Mouse (Mus musculus) adrenal gland, postnatal 14 days (tissue): ENCODE results near the gene Acadl. TPM values are rescaled to one million over a fixed set of nuclear protein-coding genes. Genes with fewer than 3 reads are reported as not detected.

Source experiments
- DNase-seq: peaks from one replicate; pipeline ENCODE4 v3.0.0; 2021; ENCODE audit warnings: mixed read lengths
- total RNA-seq: library from RNA; stranded (reverse); gene quantifications from 2 replicates; pipeline ENCODE4 v1.2.3, GENCODE M21; 2021

Gene Acadl
- total RNA-seq, 1 experiment from 2014 or later, result 1,251 TPM

- no peak for DNase-seq
These were observed 23.9 kb downstream of the Acadl start for GRCm38 (mm10) chr1:66839135-66839534.

DNA sequence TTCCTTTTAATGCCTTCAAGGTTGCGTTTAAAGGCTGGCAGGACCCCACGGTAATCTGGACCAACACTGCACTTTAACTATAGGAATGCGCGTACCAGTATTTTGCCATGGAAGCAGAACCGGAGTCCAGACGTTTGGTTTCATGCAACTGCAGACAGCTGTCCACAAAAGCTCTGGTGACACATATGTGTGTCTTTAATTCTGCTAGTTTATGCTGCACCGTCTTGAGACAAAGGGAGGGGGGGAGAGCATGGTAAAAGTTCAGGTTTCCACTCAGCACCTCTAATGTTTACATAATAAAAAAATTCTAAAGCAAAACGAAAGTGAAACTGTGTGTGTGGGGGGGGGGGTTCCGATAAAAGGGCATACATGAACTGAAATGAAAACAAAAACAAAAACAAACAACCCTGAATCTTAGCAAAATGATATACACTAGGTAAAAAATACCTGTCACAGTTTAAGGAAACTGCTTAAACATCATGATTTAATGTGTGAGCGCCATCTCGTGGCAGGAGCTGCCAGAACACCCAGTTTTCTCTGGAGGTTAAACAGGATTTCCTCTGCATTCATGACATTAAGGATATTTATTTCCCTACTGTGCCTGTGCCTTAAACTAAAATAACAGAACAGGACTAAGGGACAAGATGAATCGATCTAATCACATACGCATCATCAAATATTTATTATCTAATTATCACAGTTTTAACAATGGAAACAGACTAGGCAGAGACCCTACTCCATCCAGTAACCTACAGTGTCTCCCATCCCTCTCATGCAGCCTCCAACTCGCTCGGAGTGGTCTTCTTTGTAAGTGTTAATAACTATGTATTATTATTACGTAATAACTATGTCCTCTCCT, 24.7 kb downstream of the Acadl start:
- peak; percentile 88 for DNase-seq

- no peak for DNase-seq
These were observed 25.9 kb downstream of the Acadl start for GRCm38 (mm10) chr1:66837207-66837606.

DNA sequence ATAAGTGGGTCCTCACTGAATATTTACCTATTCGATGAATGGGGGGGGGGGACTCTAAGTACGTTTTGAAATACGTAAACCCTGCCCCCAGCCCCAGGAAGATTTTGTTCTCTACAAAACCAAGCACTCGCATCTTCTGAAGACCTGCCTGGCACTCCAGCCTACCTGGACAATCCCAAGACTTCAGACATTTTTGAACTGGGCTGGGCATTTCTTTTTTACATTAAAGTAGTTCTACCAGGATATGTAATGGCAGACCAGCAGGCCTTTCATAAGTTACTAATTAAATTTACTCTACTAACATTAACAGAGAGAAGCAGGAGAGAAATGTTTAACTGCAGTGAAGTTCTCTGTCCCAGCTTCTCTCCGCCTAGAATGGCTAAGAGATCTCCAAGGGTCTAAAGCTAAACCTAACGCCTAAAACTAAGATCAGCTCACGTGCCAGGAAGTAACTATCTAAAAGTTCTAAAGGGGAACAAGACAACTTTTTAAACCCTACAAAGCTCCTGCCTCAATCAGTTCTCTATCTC, 30.4 kb downstream of the Acadl start:
- DNase-seq, result no peak

DNA sequence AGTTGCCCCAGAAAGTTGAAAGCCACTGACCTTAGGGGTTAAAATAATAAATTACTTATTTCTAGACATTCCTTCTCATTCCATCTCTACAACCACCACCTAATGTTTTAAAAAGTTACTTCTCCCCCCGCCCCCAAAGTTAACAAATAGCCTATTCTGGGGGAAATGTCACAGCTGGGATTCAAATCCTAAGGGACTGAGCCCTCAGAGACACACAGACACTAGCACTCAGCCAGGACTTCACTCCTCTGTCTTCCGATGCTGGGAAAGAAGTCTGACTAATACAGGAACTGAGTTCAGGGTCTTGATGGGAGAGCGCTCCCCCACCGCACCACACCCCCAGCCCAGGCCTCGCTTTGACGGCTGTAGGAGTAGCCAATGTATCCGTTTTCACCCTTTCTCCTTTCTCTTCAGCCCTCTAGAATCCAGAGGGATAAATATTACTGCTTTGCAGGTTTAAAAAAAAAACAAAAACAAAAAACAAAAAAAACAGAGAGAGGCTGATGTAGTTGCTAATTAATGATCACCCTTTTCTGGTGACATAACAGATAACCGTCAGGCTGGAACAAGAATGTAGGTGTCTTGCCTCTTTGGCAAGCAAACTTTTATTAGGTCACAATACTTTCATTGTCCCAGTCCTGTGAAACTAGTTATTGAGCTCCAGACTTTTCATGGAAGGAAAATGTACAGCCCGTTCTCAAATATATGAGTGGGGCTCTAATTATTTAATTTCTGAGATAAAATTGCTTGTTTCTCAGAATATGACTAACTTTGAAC, 31.1 kb downstream of the Acadl start:
- DNase-seq, result no peak

DNA sequence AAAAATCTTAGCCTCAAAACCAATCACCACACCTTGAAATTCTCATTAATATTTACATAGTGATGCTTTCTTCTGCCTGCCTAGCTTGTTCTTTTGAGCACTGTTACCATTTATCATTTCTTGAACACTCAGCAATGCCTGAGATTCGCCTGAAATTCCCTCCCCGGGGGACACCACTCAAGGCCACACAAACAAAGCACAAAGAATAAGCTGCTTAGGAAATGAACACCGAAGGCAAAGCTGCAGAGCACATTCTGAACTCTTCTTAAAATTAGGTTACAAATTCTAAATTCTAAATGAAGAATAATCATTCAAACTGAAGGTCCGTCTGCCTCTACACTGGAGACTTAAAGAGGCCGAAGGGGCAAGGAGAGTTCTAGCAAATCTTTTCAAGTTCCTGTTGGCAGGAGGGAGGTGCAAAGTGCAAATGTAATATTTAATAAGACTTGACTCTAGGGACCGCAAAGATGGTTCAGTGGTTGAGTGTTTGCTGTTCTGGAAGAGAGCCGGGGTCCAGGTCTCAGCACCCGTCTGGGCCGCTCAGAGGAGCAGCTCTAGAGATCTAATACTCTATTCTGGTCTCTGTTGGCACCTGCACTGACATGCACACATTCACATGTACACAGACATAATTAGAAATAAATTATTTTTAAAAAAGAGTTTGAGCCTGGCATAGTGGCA, 33.5 kb downstream of the Acadl start:
- DNase-seq, result no peak

- DNase-seq, result no peak
These were observed 41.1 kb downstream of the Acadl start for GRCm38 (mm10) chr1:66821966-66822365.

- DNase-seq, result peak; percentile 39
These were observed 42.8 kb downstream of the Acadl start for GRCm38 (mm10) chr1:66820241-66820640.

DNA sequence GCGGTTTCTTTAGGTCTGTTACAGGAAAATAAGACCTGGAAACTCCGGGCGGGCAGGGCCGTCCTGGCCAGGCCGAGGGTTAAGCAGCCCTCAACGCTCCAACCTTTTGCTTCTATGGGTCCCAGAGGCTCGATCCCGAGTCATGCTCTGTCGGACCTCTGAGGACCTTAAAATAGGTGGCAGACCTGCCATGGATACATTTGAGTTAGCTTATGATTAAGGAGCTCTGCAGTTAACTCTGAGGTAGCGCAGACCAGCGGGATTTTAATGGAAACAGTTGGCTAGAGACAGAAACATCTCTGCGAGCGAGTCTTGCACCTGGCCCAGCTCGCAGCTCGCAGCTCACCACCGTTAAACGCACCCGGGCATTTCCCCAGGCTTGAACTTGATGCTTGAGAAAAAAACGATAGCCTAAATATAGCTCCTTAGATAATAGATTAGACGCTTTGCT, 45.2 kb downstream of the Acadl start:
- no peak for DNase-seq

- DNase-seq, result peak; percentile 99
These were observed 45.6 kb downstream of the Acadl start, which contains the start of gene Kansl1l for GRCm38 (mm10) chr1:66817453-66817839. Kansl1l (minus strand) TSS chr1:66817562.

- peak; percentile 97 for DNase-seq
These were observed 46.1 kb downstream of the Acadl start for GRCm38 (mm10) chr1:66816837-66817452.

DNA sequence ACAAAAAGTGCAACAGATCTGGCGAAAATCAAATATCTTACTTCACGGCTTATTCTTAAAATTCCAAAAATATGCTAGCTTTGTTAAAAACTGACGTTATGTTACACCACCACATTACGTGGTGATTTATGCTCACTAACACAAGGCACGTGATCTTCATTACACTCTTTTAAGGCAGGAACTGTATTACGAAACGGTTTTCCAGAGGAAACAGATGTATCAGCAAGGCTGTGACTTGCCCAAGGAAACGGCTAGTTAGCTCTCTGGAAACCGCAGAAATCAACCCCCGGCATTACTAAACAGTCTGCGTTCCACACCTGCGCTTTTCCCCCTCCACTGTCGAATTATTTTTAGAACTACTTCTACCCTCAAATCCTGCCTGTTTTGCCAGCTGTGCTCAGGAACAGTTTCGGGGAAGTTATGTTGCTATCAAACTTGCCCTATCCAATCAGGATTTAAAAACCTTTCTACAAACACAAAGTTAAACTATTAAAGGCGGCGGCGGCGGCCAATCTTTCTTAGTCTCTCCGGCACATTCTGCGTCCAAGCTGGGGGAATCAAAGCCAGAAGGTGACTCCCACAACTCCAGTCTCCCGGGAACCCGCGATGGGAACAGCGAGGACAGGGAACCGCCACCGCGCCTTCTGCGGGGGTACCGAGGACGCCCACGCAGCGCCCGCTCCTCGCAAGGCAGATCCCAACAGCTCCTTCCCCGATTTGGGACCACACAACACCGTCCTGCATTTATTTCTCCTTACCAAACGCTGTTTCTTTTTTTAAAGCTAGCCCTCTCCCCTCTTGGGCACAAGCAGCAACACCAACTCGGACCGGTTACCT, 46.9 kb downstream of the Acadl start:
- peak; percentile 75 for DNase-seq

DNA sequence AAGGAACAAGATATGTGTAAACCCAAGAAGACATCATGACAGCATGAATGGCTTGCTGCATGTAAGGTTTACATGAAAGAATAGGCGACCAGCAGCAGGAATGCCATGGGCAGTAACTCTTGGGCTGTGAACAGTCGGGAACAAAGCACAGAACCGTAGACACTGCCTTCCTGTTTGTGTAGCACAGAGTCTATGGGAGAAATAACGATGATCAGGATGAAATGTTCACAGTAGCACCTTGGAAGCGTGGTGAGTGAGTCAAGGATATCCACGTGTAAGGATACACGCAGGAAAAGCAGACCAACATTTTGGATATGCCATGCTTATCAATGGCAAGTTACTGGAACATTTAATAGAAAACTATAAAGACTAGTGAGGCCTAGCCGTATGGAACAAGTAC, 48.3 kb downstream of the Acadl start:
- no peak for DNase-seq

DNA sequence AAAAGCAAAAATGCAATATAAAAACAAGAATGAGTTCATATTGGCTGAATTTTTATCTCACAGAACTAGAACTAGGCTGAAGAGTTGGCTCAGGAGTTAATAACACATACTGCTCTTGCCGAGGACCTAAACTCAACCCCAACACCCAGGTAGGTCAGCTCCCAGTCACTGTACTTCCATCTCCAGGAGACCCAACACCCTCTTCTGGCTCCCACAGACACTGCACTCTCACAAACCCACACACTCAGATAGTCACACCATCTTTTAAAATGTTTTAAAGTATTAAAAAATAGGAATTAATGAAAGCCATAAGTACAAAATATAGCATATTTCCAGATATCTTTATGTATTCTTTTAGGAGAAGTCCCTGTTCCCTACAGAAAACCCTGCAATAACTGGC, 49.9 kb downstream of the Acadl start:
- DNase-seq, result no peak

DNA sequence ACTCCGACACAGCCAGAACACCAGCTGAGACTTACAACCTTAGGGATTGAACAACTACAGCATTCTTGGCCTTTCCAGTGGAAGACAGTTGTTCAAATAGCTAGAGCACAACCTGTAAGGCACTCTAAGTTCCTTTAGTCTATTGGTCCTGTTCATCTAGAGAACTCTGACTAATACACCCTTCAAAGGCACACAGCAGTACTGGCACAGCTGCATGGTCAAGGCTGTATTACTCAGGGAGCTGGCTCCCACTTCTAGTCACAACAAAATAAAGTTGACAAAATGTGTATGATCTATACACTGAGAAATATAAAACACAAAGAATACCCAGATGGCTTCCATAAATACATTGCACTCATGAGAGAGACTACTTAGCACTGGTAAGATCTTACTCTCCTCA, 56.3 kb downstream of the Acadl start:
- peak; percentile 55 for DNase-seq

- no peak for DNase-seq
These were observed 57.7 kb downstream of the Acadl start for GRCm38 (mm10) chr1:66805408-66805807.

DNA sequence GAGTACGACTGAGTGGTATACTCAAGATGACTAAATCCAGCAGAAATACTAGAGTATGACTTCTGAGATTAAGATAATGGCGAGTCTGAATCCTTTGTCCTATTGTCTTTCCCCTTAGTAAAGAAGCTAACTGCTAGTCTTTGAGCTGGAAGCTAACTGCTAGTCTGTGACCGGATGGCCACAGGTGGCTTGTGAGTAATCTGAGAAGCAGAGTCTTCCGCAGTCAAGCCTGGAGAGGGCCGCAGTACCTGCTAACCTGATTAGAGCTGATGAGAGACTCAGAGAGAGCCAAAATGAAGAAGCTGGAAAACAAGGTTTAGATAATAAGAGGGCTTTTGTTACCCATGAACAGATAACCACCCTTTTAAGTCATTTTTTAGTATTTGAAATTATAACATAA, 58.4 kb downstream of the Acadl start:
- DNase-seq, result no peak

DNA sequence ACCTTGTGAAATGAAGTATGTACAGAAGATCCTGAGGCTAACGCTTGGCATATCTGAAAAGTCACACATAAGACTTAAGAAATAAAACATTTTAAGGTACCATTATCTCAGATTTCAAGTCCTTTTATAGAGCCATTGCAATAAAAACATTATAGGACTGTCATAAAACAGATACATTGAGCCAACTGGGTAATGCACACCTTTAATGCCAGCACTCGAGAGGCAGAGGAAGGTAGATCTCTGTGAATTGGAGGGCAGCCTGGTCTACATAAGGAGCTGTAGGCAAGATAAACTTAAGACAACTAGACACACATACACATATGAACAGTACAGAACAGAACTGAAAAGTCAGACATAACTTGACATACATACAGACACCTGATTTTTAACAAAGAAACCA, 65.1 kb downstream of the Acadl start:
- DNase-seq, result no peak

GRCm38 (mm10) chr1:66792838-66793466, 70.1 kb downstream of the Acadl start:
- no peak for DNase-seq

DNA sequence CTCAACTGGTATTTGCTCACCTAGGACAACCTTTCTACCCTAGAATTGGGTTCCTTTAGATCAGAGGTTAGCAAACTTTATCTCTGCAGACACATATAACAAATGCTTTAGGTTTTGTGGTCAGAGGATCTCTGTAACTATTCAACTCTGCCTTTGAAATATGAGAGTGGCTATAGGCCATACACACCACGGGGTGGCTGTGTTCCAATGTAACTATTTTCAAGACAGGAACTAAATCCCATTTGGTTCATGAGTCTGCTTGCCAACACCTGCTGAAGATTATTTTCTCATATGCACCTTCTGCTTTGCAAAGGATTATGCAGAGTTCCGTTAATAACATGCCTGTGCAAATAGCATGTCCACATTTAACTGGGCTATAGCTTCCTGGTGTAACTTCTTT, 80.8 kb downstream of the Acadl start:
- no peak for DNase-seq

- no peak for DNase-seq
These were observed 82.0 kb downstream of the Acadl start for GRCm38 (mm10) chr1:66781027-66781426.
